Mouse (Mus musculus): Measurements from ENCODE around the gene Ppp1r13b. TPM values are rescaled to one million over a fixed set of nuclear protein-coding genes. Genes with fewer than 3 reads are reported as not detected.

The Ppp1r13b gene
- polyA plus RNA-seq, 1 experiment from 2014 or later = 15.9 TPM

GRCm38 (mm10) chr12:111830375-111830774 lies 77.5 kb downstream of the Ppp1r13b start:
- H3K4me2 ChIP-seq (ENCODE audit: low read depth, low read length) = no peak overlapping the region
- H3K27ac ChIP-seq (ENCODE audit: low read length) = no peak overlapping the region
- H3K27me3 ChIP-seq (ENCODE audit: control insufficient read depth, insufficient read depth, low read depth, low read length) = no peaks in the 10 kb centered on the region
- no peak overlapping the region for H3K4me3 ChIP-seq (ENCODE audit: low read length)
- no peaks in the 10 kb centered on the region for H3K4me1 ChIP-seq (replicated peaks; ENCODE audit: control insufficient read depth, insufficient read depth, low read length)
- WGBS = 86% methylated on average over 10 of the region's 10 CpGs
- ATAC-seq (ENCODE audit: low read depth) = no peak
- H3K9ac ChIP-seq (ENCODE audit: low read length) = no peak overlapping the region
- no peaks in the 10 kb centered on the region for H3K9me3 ChIP-seq (ENCODE audit: control insufficient read depth, low read length)
- peaks cover 74% of the 10 kb centered on the region for H3K36me3 ChIP-seq (ENCODE audit: control insufficient read depth, insufficient read depth, low read length)

GRCm38 (mm10) chr12:111829954-111830353 lies 78.0 kb downstream of the Ppp1r13b start:
- Histone ChIP-seq H3K9ac (ENCODE audit: low read length) (no peak overlapping the region), H3K4me1 (replicated peaks; ENCODE audit: control insufficient read depth, insufficient read depth, low read length) (no peaks in the 10 kb centered on the region), H3K36me3 (ENCODE audit: control insufficient read depth, insufficient read depth, low read length) (peaks cover 76% of the 10 kb centered on the region), H3K27ac (ENCODE audit: low read length) (no peak overlapping the region), H3K27me3 (ENCODE audit: control insufficient read depth, insufficient read depth, low read depth, low read length) (no peaks in the 10 kb centered on the region), H3K9me3 (ENCODE audit: control insufficient read depth, low read length) (no peaks in the 10 kb centered on the region), H3K4me3 (ENCODE audit: low read length) (no peak overlapping the region), H3K4me2 (ENCODE audit: low read depth, low read length) (no peak overlapping the region)
- ATAC-seq (ENCODE audit: low read depth) = no peak
- WGBS = 89% methylated on average over 9 of the region's 9 CpGs

- no peak overlapping the region for H3K4me2 ChIP-seq (ENCODE audit: low read depth, low read length)
- H3K4me1 ChIP-seq (replicated peaks; ENCODE audit: control insufficient read depth, insufficient read depth, low read length) = no peaks in the 10 kb centered on the region
- H3K36me3 ChIP-seq (ENCODE audit: control insufficient read depth, insufficient read depth, low read length) = peaks cover 79% of the 10 kb centered on the region
- no peak overlapping the region for H3K27ac ChIP-seq (ENCODE audit: low read length)
- no peak for ATAC-seq (ENCODE audit: low read depth)
- no peaks in the 10 kb centered on the region for H3K27me3 ChIP-seq (ENCODE audit: control insufficient read depth, insufficient read depth, low read depth, low read length)
- H3K9ac ChIP-seq (ENCODE audit: low read length) = no peak overlapping the region
- no peaks in the 10 kb centered on the region for H3K9me3 ChIP-seq (ENCODE audit: control insufficient read depth, low read length)
- 84% methylated on average over 5 of the region's 5 CpGs for WGBS
- H3K4me3 ChIP-seq (ENCODE audit: low read length) = no peak overlapping the region
Observed at GRCm38 (mm10) chr12:111829447-111829846, 78.5 kb downstream of the Ppp1r13b start.

- Histone ChIP-seq H3K9ac (ENCODE audit: low read length) (no peak overlapping the region), H3K27ac (ENCODE audit: low read length) (no peak overlapping the region), H3K4me2 (ENCODE audit: low read depth, low read length) (no peak overlapping the region), H3K36me3 (ENCODE audit: control insufficient read depth, insufficient read depth, low read length) (peaks cover 73% of the 10 kb centered on the region), H3K4me1 (replicated peaks; ENCODE audit: control insufficient read depth, insufficient read depth, low read length) (no peaks in the 10 kb centered on the region), H3K9me3 (ENCODE audit: control insufficient read depth, low read length) (no peaks in the 10 kb centered on the region), H3K4me3 (ENCODE audit: low read length) (no peak overlapping the region), H3K27me3 (ENCODE audit: control insufficient read depth, insufficient read depth, low read depth, low read length) (no peaks in the 10 kb centered on the region)
- ATAC-seq (ENCODE audit: low read depth) = no peak
- 92% methylated on average over 12 of the region's 12 CpGs for WGBS
Observed at GRCm38 (mm10) chr12:111827556-111827955, 80.4 kb downstream of the Ppp1r13b start.

GRCm38 (mm10) chr12:111821931-111822330 lies 86.0 kb downstream of the Ppp1r13b start:
- H3K9me3 ChIP-seq (ENCODE audit: control insufficient read depth, low read length) = no peaks in the 10 kb centered on the region
- peaks cover 4% of the 10 kb centered on the region for H3K4me1 ChIP-seq (replicated peaks; ENCODE audit: control insufficient read depth, insufficient read depth, low read length)
- no peak overlapping the region for H3K27ac ChIP-seq (ENCODE audit: low read length)
- 58% methylated on average over 4 of the region's 4 CpGs for WGBS
- peaks cover 36% of the 10 kb centered on the region for H3K36me3 ChIP-seq (ENCODE audit: control insufficient read depth, insufficient read depth, low read length)
- no peak overlapping the region for H3K4me3 ChIP-seq (ENCODE audit: low read length)
- no peak overlapping the region for H3K9ac ChIP-seq (ENCODE audit: low read length)
- no peak for ATAC-seq (ENCODE audit: low read depth)
- no peaks in the 10 kb centered on the region for H3K27me3 ChIP-seq (ENCODE audit: control insufficient read depth, insufficient read depth, low read depth, low read length)
- no peak overlapping the region for H3K4me2 ChIP-seq (ENCODE audit: low read depth, low read length)

- ATAC-seq (ENCODE audit: low read depth) = no peak
- Histone ChIP-seq H3K36me3 (ENCODE audit: control insufficient read depth, insufficient read depth, low read length) (peaks cover 24% of the 10 kb centered on the region), H3K4me2 (ENCODE audit: low read depth, low read length) (no peak overlapping the region), H3K9me3 (ENCODE audit: control insufficient read depth, low read length) (no peaks in the 10 kb centered on the region), H3K27me3 (ENCODE audit: control insufficient read depth, insufficient read depth, low read depth, low read length) (no peaks in the 10 kb centered on the region), H3K9ac (ENCODE audit: low read length) (no peak overlapping the region), H3K4me3 (ENCODE audit: low read length) (no peak overlapping the region), H3K4me1 (replicated peaks; ENCODE audit: control insufficient read depth, insufficient read depth, low read length) (peaks cover 16% of the 10 kb centered on the region), H3K27ac (ENCODE audit: low read length) (no peak overlapping the region)
- WGBS = 74% methylated on average over 7 of the region's 7 CpGs
Observed at GRCm38 (mm10) chr12:111820708-111821107, 87.2 kb downstream of the Ppp1r13b start.

- Histone ChIP-seq H3K9me3 (ENCODE audit: control insufficient read depth, low read length) (no peaks in the 10 kb centered on the region), H3K27me3 (ENCODE audit: control insufficient read depth, insufficient read depth, low read depth, low read length) (no peaks in the 10 kb centered on the region), H3K9ac (ENCODE audit: low read length) (no peak overlapping the region), H3K4me2 (ENCODE audit: low read depth, low read length) (no peak overlapping the region), H3K4me1 (replicated peaks; ENCODE audit: control insufficient read depth, insufficient read depth, low read length) (peaks cover 24% of the 10 kb centered on the region), H3K27ac (ENCODE audit: low read length) (no peak overlapping the region), H3K36me3 (ENCODE audit: control insufficient read depth, insufficient read depth, low read length) (peaks cover 16% of the 10 kb centered on the region), H3K4me3 (ENCODE audit: low read length) (no peak overlapping the region)
- no peak for ATAC-seq (ENCODE audit: low read depth)
- 64% methylated on average over 8 of the region's 8 CpGs for WGBS
Observed at GRCm38 (mm10) chr12:111819936-111820335, 88.0 kb downstream of the Ppp1r13b start.

- H3K4me2 ChIP-seq (ENCODE audit: low read depth, low read length) = no peak overlapping the region
- no peak for ATAC-seq (ENCODE audit: low read depth)
- no peak overlapping the region for H3K4me3 ChIP-seq (ENCODE audit: low read length)
- H3K27ac ChIP-seq (ENCODE audit: low read length) = no peak overlapping the region
- H3K36me3 ChIP-seq (ENCODE audit: control insufficient read depth, insufficient read depth, low read length) = peaks cover 2% of the 10 kb centered on the region; the same call in 1 of the 2 replicates
- peaks cover 30% of the 10 kb centered on the region for H3K4me1 ChIP-seq (replicated peaks; ENCODE audit: control insufficient read depth, insufficient read depth, low read length)
- H3K9ac ChIP-seq (ENCODE audit: low read length) = no peak overlapping the region
- WGBS = 86% methylated on average over 8 of the region's 8 CpGs
- H3K9me3 ChIP-seq (ENCODE audit: control insufficient read depth, low read length) = no peaks in the 10 kb centered on the region
- H3K27me3 ChIP-seq (ENCODE audit: control insufficient read depth, insufficient read depth, low read depth, low read length) = no peaks in the 10 kb centered on the region
Observed at GRCm38 (mm10) chr12:111817991-111818390, 89.9 kb downstream of the Ppp1r13b start.

- peaks cover 2% of the 10 kb centered on the region; the same call in 1 of the 2 replicates for H3K36me3 ChIP-seq (ENCODE audit: control insufficient read depth, insufficient read depth, low read length)
- ATAC-seq (ENCODE audit: low read depth) = no peak
- H3K4me1 ChIP-seq (replicated peaks; ENCODE audit: control insufficient read depth, insufficient read depth, low read length) = peaks cover 38% of the 10 kb centered on the region
Observed at GRCm38 (mm10) chr12:111816967-111817366, 90.9 kb downstream of the Ppp1r13b start.

GRCm38 (mm10) chr12:111816528-111816927 lies 91.4 kb downstream of the Ppp1r13b start:
- H3K4me1 ChIP-seq (replicated peaks; ENCODE audit: control insufficient read depth, insufficient read depth, low read length) = peaks cover 38% of the 10 kb centered on the region
- H3K9ac ChIP-seq (ENCODE audit: low read length) = peak overlapping the region; percentile 55
- ATAC-seq (ENCODE audit: low read depth) = no peak

More at GRCm38 (mm10) chr12:111816967-111817366, 90.9 kb downstream of the Ppp1r13b start:
- H3K27me3 ChIP-seq (ENCODE audit: control insufficient read depth, insufficient read depth, low read depth, low read length) = no peaks in the 10 kb centered on the region
- H3K4me3 ChIP-seq (ENCODE audit: low read length) = no peak overlapping the region; the same call in 1 of the 2 replicates
- H3K4me2 ChIP-seq (ENCODE audit: low read depth, low read length) = peak overlapping the region; percentile 85
- 36% methylated on average over 9 of the region's 9 CpGs for WGBS
- H3K9ac ChIP-seq (ENCODE audit: low read length) = no peak overlapping the region
- H3K9me3 ChIP-seq (ENCODE audit: control insufficient read depth, low read length) = no peaks in the 10 kb centered on the region
- H3K27ac ChIP-seq (ENCODE audit: low read length) = 0 out of 2 replicates have a peak overlapping the region, but pooled peaks have one; percentile 10

More at GRCm38 (mm10) chr12:111816528-111816927, 91.4 kb downstream of the Ppp1r13b start:
- peak overlapping the region; percentile 85 for H3K4me2 ChIP-seq (ENCODE audit: low read depth, low read length)
- no peaks in the 10 kb centered on the region for H3K27me3 ChIP-seq (ENCODE audit: control insufficient read depth, insufficient read depth, low read depth, low read length)
- 0 out of 2 replicates have a peak overlapping the region, but pooled peaks have one; percentile 10 for H3K27ac ChIP-seq (ENCODE audit: low read length)
- H3K36me3 ChIP-seq (ENCODE audit: control insufficient read depth, insufficient read depth, low read length) = peaks cover 2% of the 10 kb centered on the region; the same call in 1 of the 2 replicates
- no peaks in the 10 kb centered on the region for H3K9me3 ChIP-seq (ENCODE audit: control insufficient read depth, low read length)
- 50% methylated on average over 13 of the region's 13 CpGs for WGBS
- peak overlapping the region; percentile 72 for H3K4me3 ChIP-seq (ENCODE audit: low read length)
